Mouse (Mus musculus): Measurements from ENCODE around the gene Evi2b.

Gene Evi2b

GRCm38 (mm10) chr11:79521930-79522329 is 1.6 kb downstream of the Evi2b start:
- no peak for DNase-seq (ENCODE audit: low spot score)

- no peak for DNase-seq (ENCODE audit: low spot score)
These were observed 2.8 kb downstream of the Evi2b start for GRCm38 (mm10) chr11:79520772-79521171.

- DNase-seq (ENCODE audit: low spot score), result no peak
These were observed 3.7 kb downstream of the Evi2b start for GRCm38 (mm10) chr11:79519878-79520291.

GRCm38 (mm10) chr11:79519299-79519698 is 4.3 kb downstream of the Evi2b start:
- no peak for DNase-seq (ENCODE audit: low spot score)

- no peak for DNase-seq (ENCODE audit: low spot score)
These were observed 7.8 kb downstream of the Evi2b start for GRCm38 (mm10) chr11:79515798-79516197.

GRCm38 (mm10) chr11:79515331-79515730 is 8.2 kb downstream of the Evi2b start:
- DNase-seq (ENCODE audit: low spot score), result no peak

GRCm38 (mm10) chr11:79511970-79512369 is 11.6 kb downstream of the Evi2b start:
- no peak for DNase-seq (ENCODE audit: low spot score)

GRCm38 (mm10) chr11:79504506-79504905 is 19.1 kb downstream of the Evi2b start:
- DNase-seq (ENCODE audit: low spot score), result no peak

GRCm38 (mm10) chr11:79503845-79504244 is 19.7 kb downstream of the Evi2b start, which contains the start of gene Omg:
Omg (minus strand) TSS chr11:79504084.
- DNase-seq (ENCODE audit: low spot score), result peak; percentile 11

GRCm38 (mm10) chr11:79502917-79503316 is 20.6 kb downstream of the Evi2b start:
- DNase-seq (ENCODE audit: low spot score), result no peak

- DNase-seq (ENCODE audit: low spot score), result peak; percentile 74
These were observed 28.4 kb downstream of the Evi2b start for GRCm38 (mm10) chr11:79494976-79495800.

- no peak for DNase-seq (ENCODE audit: low spot score)
These were observed 38.8 kb downstream of the Evi2b start for GRCm38 (mm10) chr11:79484721-79485120.

GRCm38 (mm10) chr11:79483876-79484528 is 39.6 kb downstream of the Evi2b start:
- DNase-seq (ENCODE audit: low spot score), result no peak

- no peak for DNase-seq (ENCODE audit: low spot score)
These were observed 40.2 kb downstream of the Evi2b start for GRCm38 (mm10) chr11:79483392-79483791.

GRCm38 (mm10) chr11:79468097-79468496 is 55.5 kb downstream of the Evi2b start:
- no peak for DNase-seq (ENCODE audit: low spot score)

All from retina, embryonic 14.5 days (tissue).